Mouse (Mus musculus) left cerebral cortex, postnatal 14 days (tissue): Measurements from ENCODE around the gene Ccdc82. TPM values are rescaled to one million over a fixed set of nuclear protein-coding genes. Genes with fewer than 3 reads are reported as not detected.

ENCODE experiments used
- DNase-seq, 2 experiments: peaks; one replicate each; pipeline ENCODE4 v3.0.0; 2021 to 2022; ENCODE audit warnings: low spot score in 2 of 2, mixed read lengths in 1 of 2
- intact Hi-C: fragments of 180-260 bp; cut with DNase I; formaldehyde crosslinking; loops from one replicate; pipeline ENCODE4 v1.15.1; 2025
- total RNA-seq, 2 experiments: library from RNA; stranded (reverse); gene quantifications; 2 replicates each; pipeline ENCODE4 v1.2.3; 2021

Gene Ccdc82
- total RNA-seq, 2 experiments from 2014 or later, result 9.4 to 9.9 TPM

- intact Hi-C loops, result no loop called here
- DNase-seq, result no peak
Measured at GRCm38 (mm10) chr9:13323074-13323473, 76.3 kb downstream of the Ccdc82 start.

- intact Hi-C loops, result no loop called here
- no peak for DNase-seq
Measured at GRCm38 (mm10) chr9:13323612-13324011, 76.9 kb downstream of the Ccdc82 start.

Other genes with a start within 250 kb of the Ccdc82 start
- gene Jrkl, start 1.1 kb upstream of the Ccdc82 start, total RNA-seq, result 1 to 10 TPM; 7.7 to 8.7 TPM
- 1 to 10 TPM; 6.6 to 7.1 TPM for gene Maml2, start 51.0 kb downstream of the Ccdc82 start, total RNA-seq
- not detected for gene Gm17571, start 199.8 kb downstream of the Ccdc82 start, total RNA-seq